23 mouse cellular contexts compared by ENCODE assay signal in the genomic region with DNA sequence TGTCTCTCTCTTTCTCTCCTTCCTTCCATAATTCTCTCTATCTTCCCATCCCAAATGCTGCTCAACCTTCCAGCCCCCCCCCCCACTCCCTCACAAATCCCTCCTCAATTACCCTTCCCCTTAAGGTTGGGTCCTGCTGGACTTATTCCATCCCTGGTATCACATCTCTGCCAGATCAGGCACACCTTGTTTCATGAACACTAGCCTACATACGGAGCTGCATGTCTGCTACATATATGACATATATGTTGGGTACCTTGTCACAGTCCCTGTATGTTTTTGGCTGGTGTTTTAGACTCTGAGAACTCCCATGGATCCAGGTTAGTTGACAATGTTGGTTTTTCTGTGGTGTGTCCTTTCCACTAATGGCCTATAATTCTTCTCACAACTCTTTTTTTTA.
A peak's percentile ranks its signal among the peaks of the same experiment; 100 is the strongest.
DNase-seq lines count a peak whose midpoint lies in the region; ATAC-seq and TF ChIP-seq lines count a peak whose summit lies in the region.
"Had no signal": no experiment of that assay in that cellular context is flagged by ENCODE, and none has a peak within 500 bp of the region (broad histone marks: within the 10 kb centered on the region; RNA-seq: fewer than 3 reads in every experiment).

No protein-coding gene starts in this region.

- H3K4me1 ChIP-seq in heart, embryonic 12.5 days (replicated peaks), result no peaks in the 10 kb centered on the region
- H3K4me1 ChIP-seq in intestine, postnatal 0 days (replicated peaks; ENCODE audit: control insufficient read depth, insufficient read depth, low read length), result no peaks in the 10 kb centered on the region
- no peaks in the 10 kb centered on the region for H3K4me1 ChIP-seq in intestine, embryonic 15.5 days (replicated peaks)
- H3K4me1 ChIP-seq in midbrain, embryonic 14.5 days (ENCODE audit: control insufficient read depth, insufficient read depth, low read length), result no peaks in the 10 kb centered on the region
- no peaks in the 10 kb centered on the region for H3K4me1 ChIP-seq in midbrain, embryonic 16.5 days (ENCODE audit: control insufficient read depth, insufficient read depth, low read length)
- H3K4me1 ChIP-seq: embryonic facial prominence, embryonic 10.5 days; embryonic facial prominence, embryonic 12.5 days; forebrain, embryonic 13.5 days; forebrain, embryonic 15.5 days had no signal

- no peak for TF ChIP-seq CTCF in intestine, postnatal 0 days (IDR thresholded peaks at IDR 0.05; ENCODE audit: low read depth)

- no peaks in the 10 kb centered on the region for H3K27me3 ChIP-seq in heart, embryonic 12.5 days (replicated peaks)
- H3K27me3 ChIP-seq in intestine, postnatal 0 days (replicated peaks; ENCODE audit: control insufficient read depth, insufficient read depth, low read length), result no peaks in the 10 kb centered on the region
- no peaks in the 10 kb centered on the region for H3K27me3 ChIP-seq in intestine, embryonic 15.5 days (replicated peaks)
- H3K27me3 ChIP-seq in midbrain, embryonic 14.5 days (ENCODE audit: control insufficient read depth, insufficient read depth, low read length), result no peaks in the 10 kb centered on the region
- no peaks in the 10 kb centered on the region for H3K27me3 ChIP-seq in midbrain, embryonic 16.5 days (ENCODE audit: control insufficient read depth, insufficient read depth, low read depth, low read length)
- H3K27me3 ChIP-seq: embryonic facial prominence, embryonic 12.5 days; forebrain, embryonic 13.5 days; forebrain, embryonic 15.5 days; Patski had no signal

- peak; percentile 42; the same call in 1 of the 2 replicates for ATAC-seq in heart, embryonic 12.5 days (ENCODE audit: insufficient number of reproducible peaks, low FRiP score)
- peak; percentile 16; the same call in 1 of the 2 replicates for ATAC-seq in intestine, postnatal 0 days
- ATAC-seq in intestine, embryonic 15.5 days, result no peak
- peak; percentile 55 for ATAC-seq in midbrain, embryonic 14.5 days (ENCODE audit: low FRiP score, low TSS enrichment)
- no peak for ATAC-seq in midbrain, embryonic 16.5 days
- ATAC-seq: activated CD4-positive, CD25-positive, alpha-beta regulatory T cell, adult 4 months; CD4-positive, CD25-positive, alpha-beta regulatory T cell, adult 4 months; forebrain, embryonic 13.5 days; forebrain, embryonic 15.5 days; Patski had no signal

- no peak overlapping the region for H3K9ac ChIP-seq in heart, embryonic 12.5 days
- H3K9ac ChIP-seq in intestine, postnatal 0 days (ENCODE audit: low read depth, low read length), result no peak overlapping the region
- H3K9ac ChIP-seq in intestine, embryonic 15.5 days, result no peak overlapping the region
- no peak overlapping the region for H3K9ac ChIP-seq in midbrain, embryonic 14.5 days (replicated peaks; ENCODE audit: low read length)
- no peak overlapping the region for H3K9ac ChIP-seq in midbrain, embryonic 16.5 days (ENCODE audit: low read depth, low read length)
- H3K9ac ChIP-seq: embryonic facial prominence, embryonic 12.5 days; forebrain, embryonic 13.5 days; forebrain, embryonic 15.5 days had no signal

- H3K9me3 ChIP-seq in heart, embryonic 12.5 days (replicated peaks), result peaks cover 34% of the 10 kb centered on the region
- H3K9me3 ChIP-seq in intestine, postnatal 0 days (ENCODE audit: control insufficient read depth), result peaks cover 22% of the 10 kb centered on the region
- H3K9me3 ChIP-seq in intestine, embryonic 15.5 days, result peaks cover 13% of the 10 kb centered on the region
- H3K9me3 ChIP-seq in midbrain, embryonic 14.5 days (ENCODE audit: control insufficient read depth, low read length), result peaks cover 64% of the 10 kb centered on the region
- H3K9me3 ChIP-seq in midbrain, embryonic 16.5 days (replicated peaks; ENCODE audit: control insufficient read depth, low read length, poor library complexity, severe bottlenecking), result peaks cover 52% of the 10 kb centered on the region

- no peak for DNase-seq in heart, adult 11 months
- no peak for DNase-seq in midbrain, embryonic 14.5 days
- DNase-seq: adrenal gland, adult 8-10 months; adrenal gland, postnatal 14 days; adrenal gland, postnatal 36 days; B cell, adult 2 months; cerebellum, adult 11-12 months; cerebellum, adult 2 months; cerebellum, adult 9-10 months; cerebellum, postnatal 10 days; cerebellum, postnatal 25 days had no signal

- no peaks in the 10 kb centered on the region for H3K36me3 ChIP-seq in heart, embryonic 12.5 days
- no peaks in the 10 kb centered on the region for H3K36me3 ChIP-seq in intestine, postnatal 0 days (ENCODE audit: control insufficient read depth, insufficient read depth)
- no peaks in the 10 kb centered on the region for H3K36me3 ChIP-seq in intestine, embryonic 15.5 days
- no peaks in the 10 kb centered on the region for H3K36me3 ChIP-seq in midbrain, embryonic 14.5 days (ENCODE audit: control insufficient read depth, insufficient read depth, low read length)
- H3K36me3 ChIP-seq in midbrain, embryonic 16.5 days (ENCODE audit: control insufficient read depth, insufficient read depth, low read length), result 0 out of 2 replicates have a peak, but pooled peaks cover 2% of the 10 kb centered on the region
- H3K36me3 ChIP-seq: embryonic facial prominence, embryonic 10.5 days; embryonic facial prominence, embryonic 12.5 days; forebrain, embryonic 15.5 days; G1E had no signal

- no peak overlapping the region for H3K27ac ChIP-seq in heart, embryonic 12.5 days (ENCODE audit: poor library complexity, severe bottlenecking)
- H3K27ac ChIP-seq in intestine, postnatal 0 days (ENCODE audit: low read depth, low read length), result no peak overlapping the region
- no peak overlapping the region for H3K27ac ChIP-seq in intestine, embryonic 15.5 days
- H3K27ac ChIP-seq in midbrain, embryonic 14.5 days (replicated peaks; ENCODE audit: low read depth, low read length), result no peak overlapping the region
- H3K27ac ChIP-seq in midbrain, embryonic 16.5 days (ENCODE audit: low read length), result no peak overlapping the region
- H3K27ac ChIP-seq: embryonic facial prominence, embryonic 10.5 days; embryonic facial prominence, embryonic 12.5 days; forebrain, embryonic 13.5 days; forebrain, embryonic 15.5 days had no signal

- H3K4me2 ChIP-seq in heart, embryonic 12.5 days, result no peak overlapping the region
- H3K4me2 ChIP-seq in intestine, postnatal 0 days (replicated peaks; ENCODE audit: low read depth), result no peak overlapping the region
- no peak overlapping the region for H3K4me2 ChIP-seq in intestine, embryonic 15.5 days (replicated peaks)
- no peak overlapping the region for H3K4me2 ChIP-seq in midbrain, embryonic 14.5 days (ENCODE audit: low read length)
- H3K4me2 ChIP-seq in midbrain, embryonic 16.5 days (ENCODE audit: low read length), result no peak overlapping the region
- H3K4me2 ChIP-seq: embryonic facial prominence, embryonic 12.5 days; forebrain, embryonic 13.5 days; forebrain, embryonic 15.5 days had no signal

- H3K4me3 ChIP-seq in heart, embryonic 12.5 days, result no peak overlapping the region
- no peak overlapping the region for H3K4me3 ChIP-seq in intestine, postnatal 0 days (ENCODE audit: low read depth, low read length)
- no peak overlapping the region for H3K4me3 ChIP-seq in intestine, embryonic 15.5 days (replicated peaks)
- no peak overlapping the region for H3K4me3 ChIP-seq in midbrain, embryonic 14.5 days (replicated peaks; ENCODE audit: low read depth, low read length)
- H3K4me3 ChIP-seq in midbrain, embryonic 16.5 days (ENCODE audit: low read depth, low read length), result no peak overlapping the region
- H3K4me3 ChIP-seq: embryonic facial prominence, embryonic 10.5 days; embryonic facial prominence, embryonic 12.5 days; forebrain, embryonic 13.5 days; forebrain, embryonic 15.5 days had no signal

- WGBS in heart, embryonic 12.5 days, result 58% methylated on average over 1 of the region's 1 CpGs
- WGBS in intestine, postnatal 0 days, result 56% methylated on average over 1 of the region's 1 CpGs
- WGBS in intestine, embryonic 15.5 days, result 67% methylated on average over 1 of the region's 1 CpGs
- 62% methylated on average over 1 of the region's 1 CpGs for WGBS in midbrain, embryonic 14.5 days
- 73% methylated on average over 1 of the region's 1 CpGs for WGBS in midbrain, embryonic 16.5 days

Comparison
In these comparisons a context has a peak if more than half of its experiments do, and no peak if none do; other contexts are left out.
1. ATAC-seq: peak in heart, embryonic 12.5 days (single experiment), intestine, postnatal 0 days (single experiment) and midbrain, embryonic 14.5 days (single experiment); none in intestine, embryonic 15.5 days (single experiment) and midbrain, embryonic 16.5 days (single experiment).